Mouse (Mus musculus): ENCODE measurements around the gene Ift81. TPM values are rescaled to one million over a fixed set of nuclear protein-coding genes. Genes with fewer than 3 reads are reported as not detected.

The Ift81 gene
- polyA plus RNA-seq, 1 experiment from 2014 or later = 70.2 TPM

- no peak for ATAC-seq (ENCODE audit: low FRiP score)
- H3K36me3 ChIP-seq = peaks cover 23% of the 10 kb centered on the region
- no peak overlapping the region for H3K27ac ChIP-seq
- no peak overlapping the region for H3K9ac ChIP-seq
- no peaks in the 10 kb centered on the region for H3K9me3 ChIP-seq
- H3K4me2 ChIP-seq = no peak overlapping the region
- H3K4me3 ChIP-seq = no peak overlapping the region
- H3K27me3 ChIP-seq = no peaks in the 10 kb centered on the region
- no peaks in the 10 kb centered on the region for H3K4me1 ChIP-seq (replicated peaks)
- 83% methylated on average over 5 of the region's 5 CpGs for WGBS
These were observed 42.3 kb downstream of the Ift81 start for GRCm38 (mm10) chr5:122572001-122572400.

- Histone ChIP-seq H3K9ac (no peak overlapping the region), H3K36me3 (peaks cover 57% of the 10 kb centered on the region), H3K27ac (peak overlapping the region; percentile 24; the same call in 1 of the 2 replicates), H3K27me3 (no peaks in the 10 kb centered on the region), H3K4me3 (no peak overlapping the region), H3K9me3 (no peaks in the 10 kb centered on the region), H3K4me1 (replicated peaks) (peaks cover 3% of the 10 kb centered on the region; the same call in 1 of the 2 replicates), H3K4me2 (no peak overlapping the region)
- no peak for ATAC-seq (ENCODE audit: low FRiP score)
- 53% methylated on average over 8 of the region's 8 CpGs for WGBS
These were observed 47.7 kb downstream of the Ift81 start for GRCm38 (mm10) chr5:122566626-122567025.

GRCm38 (mm10) chr5:122560654-122561053 is 53.7 kb downstream of the Ift81 start:
- H3K9me3 ChIP-seq = no peaks in the 10 kb centered on the region
- no peaks in the 10 kb centered on the region for H3K27me3 ChIP-seq
- H3K27ac ChIP-seq = no peak overlapping the region
- ATAC-seq (ENCODE audit: low FRiP score) = no peak
- WGBS = 85% methylated on average over 8 of the region's 8 CpGs
- H3K4me3 ChIP-seq = no peak overlapping the region
- no peaks in the 10 kb centered on the region for H3K4me1 ChIP-seq (replicated peaks)
- H3K36me3 ChIP-seq = peaks cover 63% of the 10 kb centered on the region
- no peak overlapping the region for H3K9ac ChIP-seq
- no peak overlapping the region for H3K4me2 ChIP-seq

GRCm38 (mm10) chr5:122558127-122558526 is 56.2 kb downstream of the Ift81 start:
- ATAC-seq (ENCODE audit: low FRiP score) = no peak
- H3K4me3 ChIP-seq = no peak overlapping the region
- H3K9ac ChIP-seq = no peak overlapping the region
- no peaks in the 10 kb centered on the region for H3K4me1 ChIP-seq (replicated peaks)
- no peaks in the 10 kb centered on the region for H3K27me3 ChIP-seq
- no peak overlapping the region for H3K4me2 ChIP-seq
- H3K9me3 ChIP-seq = no peaks in the 10 kb centered on the region
- no peak overlapping the region for H3K27ac ChIP-seq
- H3K36me3 ChIP-seq = peaks cover 49% of the 10 kb centered on the region
- WGBS = 93% methylated on average over 10 of the region's 10 CpGs

GRCm38 (mm10) chr5:122555107-122555506 is 59.2 kb downstream of the Ift81 start:
- peaks cover 40% of the 10 kb centered on the region for H3K36me3 ChIP-seq
- no peak overlapping the region for H3K9ac ChIP-seq
- ATAC-seq (ENCODE audit: low FRiP score) = no peak
- H3K9me3 ChIP-seq = no peaks in the 10 kb centered on the region
- H3K27me3 ChIP-seq = no peaks in the 10 kb centered on the region
- H3K4me2 ChIP-seq = no peak overlapping the region
- H3K4me1 ChIP-seq (replicated peaks) = no peaks in the 10 kb centered on the region
- no peak overlapping the region for H3K27ac ChIP-seq
- 76% methylated on average over 2 of the region's 2 CpGs for WGBS
- no peak overlapping the region for H3K4me3 ChIP-seq

GRCm38 (mm10) chr5:122552638-122553037 is 61.7 kb downstream of the Ift81 start:
- no peak overlapping the region for H3K27ac ChIP-seq
- H3K36me3 ChIP-seq = peaks cover 17% of the 10 kb centered on the region

GRCm38 (mm10) chr5:122550460-122550859 is 63.9 kb downstream of the Ift81 start:
- no peak overlapping the region for H3K27ac ChIP-seq
- 69% methylated on average over 8 of the region's 8 CpGs for WGBS
- no peak overlapping the region for H3K4me3 ChIP-seq

More at GRCm38 (mm10) chr5:122552638-122553037, 61.7 kb downstream of the Ift81 start:
- H3K9ac ChIP-seq = no peak overlapping the region
- no peaks in the 10 kb centered on the region for H3K27me3 ChIP-seq
- WGBS = 79% methylated on average over 9 of the region's 9 CpGs
- H3K4me2 ChIP-seq = no peak overlapping the region
- ATAC-seq (ENCODE audit: low FRiP score) = no peak
- H3K4me1 ChIP-seq (replicated peaks) = peaks cover 4% of the 10 kb centered on the region; the same call in 1 of the 2 replicates
- H3K4me3 ChIP-seq = no peak overlapping the region
- H3K9me3 ChIP-seq = no peaks in the 10 kb centered on the region

GRCm38 (mm10) chr5:122548671-122549070 is 65.6 kb downstream of the Ift81 start:
- Histone ChIP-seq H3K4me1 (replicated peaks) (peaks cover 4% of the 10 kb centered on the region; the same call in 1 of the 2 replicates), H3K9me3 (no peaks in the 10 kb centered on the region), H3K4me2 (no peak overlapping the region), H3K27ac (no peak overlapping the region), H3K9ac (no peak overlapping the region), H3K27me3 (no peaks in the 10 kb centered on the region), H3K36me3 (peaks cover 6% of the 10 kb centered on the region; the same call in 1 of the 2 replicates), H3K4me3 (no peak overlapping the region)
- WGBS = 82% methylated on average over 6 of the region's 6 CpGs
- no peak for ATAC-seq (ENCODE audit: low FRiP score)

More at GRCm38 (mm10) chr5:122550460-122550859, 63.9 kb downstream of the Ift81 start:
- Histone ChIP-seq H3K4me2 (no peak overlapping the region), H3K9ac (no peak overlapping the region; the same call in 1 of the 2 replicates), H3K9me3 (no peaks in the 10 kb centered on the region), H3K4me1 (replicated peaks) (peaks cover 4% of the 10 kb centered on the region; the same call in 1 of the 2 replicates), H3K36me3 (peaks cover 13% of the 10 kb centered on the region), H3K27me3 (no peaks in the 10 kb centered on the region)
- ATAC-seq (ENCODE audit: low FRiP score) = no peak

- H3K36me3 ChIP-seq = peaks cover 6% of the 10 kb centered on the region; the same call in 1 of the 2 replicates
- peak overlapping the region; percentile 18; the same call in 1 of the 2 replicates for H3K27ac ChIP-seq
- H3K4me3 ChIP-seq = no peak overlapping the region
- H3K4me2 ChIP-seq = no peak overlapping the region
- no peak for ATAC-seq (ENCODE audit: low FRiP score)
- no peaks in the 10 kb centered on the region for H3K9me3 ChIP-seq
- 75% methylated on average over 6 of the region's 6 CpGs for WGBS
- no peak overlapping the region for H3K9ac ChIP-seq
- H3K27me3 ChIP-seq = no peaks in the 10 kb centered on the region
- H3K4me1 ChIP-seq (replicated peaks) = peaks cover 4% of the 10 kb centered on the region; the same call in 1 of the 2 replicates
These were observed 66.5 kb downstream of the Ift81 start for GRCm38 (mm10) chr5:122547810-122548209.

GRCm38 (mm10) chr5:122547251-122547714 is 67.0 kb downstream of the Ift81 start:
- Histone ChIP-seq H3K4me2 (no peak overlapping the region), H3K4me3 (no peak overlapping the region), H3K36me3 (peaks cover 6% of the 10 kb centered on the region; the same call in 1 of the 2 replicates), H3K27ac (no peak overlapping the region), H3K27me3 (no peaks in the 10 kb centered on the region), H3K9me3 (no peaks in the 10 kb centered on the region), H3K4me1 (replicated peaks) (peaks cover 4% of the 10 kb centered on the region; the same call in 1 of the 2 replicates), H3K9ac (no peak overlapping the region)
- ATAC-seq (ENCODE audit: low FRiP score) = no peak
- WGBS = 69% methylated on average over 7 of the region's 7 CpGs

GRCm38 (mm10) chr5:122543392-122543791 is 70.9 kb downstream of the Ift81 start:
- Histone ChIP-seq H3K9me3 (no peaks in the 10 kb centered on the region), H3K4me2 (no peak overlapping the region), H3K4me1 (replicated peaks) (peaks cover 4% of the 10 kb centered on the region; the same call in 1 of the 2 replicates), H3K9ac (no peak overlapping the region), H3K36me3 (peaks cover 14% of the 10 kb centered on the region), H3K4me3 (no peak overlapping the region), H3K27me3 (no peaks in the 10 kb centered on the region), H3K27ac (no peak overlapping the region)
- WGBS = 94% methylated on average over 6 of the region's 6 CpGs
- no peak for ATAC-seq (ENCODE audit: low FRiP score)

GRCm38 (mm10) chr5:122541871-122542270 is 72.4 kb downstream of the Ift81 start:
- H3K4me2 ChIP-seq = no peak overlapping the region
- no peak overlapping the region for H3K4me3 ChIP-seq
- H3K9ac ChIP-seq = no peak overlapping the region
- peaks cover 14% of the 10 kb centered on the region for H3K36me3 ChIP-seq
- H3K27ac ChIP-seq = no peak overlapping the region
- H3K9me3 ChIP-seq = no peaks in the 10 kb centered on the region
- H3K27me3 ChIP-seq = no peaks in the 10 kb centered on the region
- H3K4me1 ChIP-seq (replicated peaks) = no peaks in the 10 kb centered on the region
- WGBS = 93% methylated on average over 8 of the region's 8 CpGs
- no peak for ATAC-seq (ENCODE audit: low FRiP score)

- Histone ChIP-seq H3K27ac (no peak overlapping the region), H3K36me3 (peaks cover 14% of the 10 kb centered on the region), H3K9ac (no peak overlapping the region), H3K4me1 (replicated peaks) (no peaks in the 10 kb centered on the region), H3K27me3 (no peaks in the 10 kb centered on the region), H3K4me2 (no peak overlapping the region), H3K9me3 (no peaks in the 10 kb centered on the region), H3K4me3 (no peak overlapping the region)
- ATAC-seq (ENCODE audit: low FRiP score) = no peak
- WGBS = 97% methylated on average over 11 of the region's 11 CpGs
These were observed 76.2 kb downstream of the Ift81 start for GRCm38 (mm10) chr5:122538077-122538476.
